19 mouse cellular contexts compared by ENCODE assay signal in the genomic region with DNA sequence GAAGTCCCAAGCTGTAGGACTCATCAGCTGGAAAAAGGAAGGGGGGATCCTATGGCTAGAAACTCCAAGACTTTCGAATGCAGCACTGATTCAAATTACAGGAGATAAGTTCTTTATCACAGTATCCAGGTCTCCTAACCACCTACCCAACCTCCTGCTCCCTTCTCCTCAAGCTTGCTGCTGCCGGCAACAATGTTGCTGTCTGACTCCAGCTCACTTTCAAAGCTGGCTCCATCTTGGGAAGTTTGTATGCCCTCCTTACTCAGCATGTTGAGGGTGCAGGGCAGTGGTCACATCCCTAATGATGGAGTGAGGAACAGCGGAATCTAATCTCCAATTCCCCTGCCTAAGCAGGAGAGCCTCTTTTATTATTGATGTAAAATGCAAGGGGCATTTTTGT. TPM values are rescaled to one million over a fixed set of nuclear protein-coding genes. Genes with fewer than 3 reads are reported as not detected.
"Had no signal": no experiment of that assay in that cellular context is flagged by ENCODE, and none has a peak within 500 bp of the region (broad histone marks: within the 10 kb centered on the region; RNA-seq: fewer than 3 reads in every experiment).

No protein-coding gene starts in this region.

- DNase-seq: thymus, adult 18-20 months; thymus, postnatal 36 days had no signal

- H3K36me3 ChIP-seq: limb, embryonic 12.5 days; limb, embryonic 15.5 days; midbrain, embryonic 12.5 days; midbrain, embryonic 15.5 days; neural tube, embryonic 12.5 days; neural tube, embryonic 15.5 days had no signal

- H3K4me3 ChIP-seq: limb, embryonic 12.5 days; limb, embryonic 15.5 days; midbrain, embryonic 12.5 days; midbrain, embryonic 15.5 days; neural tube, embryonic 12.5 days; neural tube, embryonic 15.5 days had no signal

- H3K4me2 ChIP-seq: limb, embryonic 12.5 days; limb, embryonic 15.5 days; liver, embryonic 11.5 days; lung, embryonic 14.5 days; midbrain, embryonic 12.5 days; midbrain, embryonic 15.5 days; neural tube, embryonic 12.5 days; neural tube, embryonic 15.5 days had no signal

- H3K27ac ChIP-seq: limb, embryonic 12.5 days; limb, embryonic 15.5 days; liver, embryonic 14.5 days; macrophage; midbrain, embryonic 12.5 days; midbrain, embryonic 15.5 days; neural tube, embryonic 12.5 days; neural tube, embryonic 15.5 days; stomach, postnatal 0 days had no signal

- H3K4me1 ChIP-seq: limb, embryonic 12.5 days; limb, embryonic 15.5 days; midbrain, embryonic 12.5 days; midbrain, embryonic 15.5 days; neural tube, embryonic 12.5 days; neural tube, embryonic 15.5 days had no signal

- ATAC-seq: liver, postnatal 0 days; lung, postnatal 0 days had no signal

- H3K27me3 ChIP-seq: midbrain, embryonic 12.5 days; midbrain, embryonic 15.5 days; neural tube, embryonic 12.5 days; neural tube, embryonic 15.5 days had no signal

- H3K9me3 ChIP-seq: limb, embryonic 12.5 days; limb, embryonic 15.5 days; midbrain, embryonic 12.5 days; midbrain, embryonic 15.5 days; neural tube, embryonic 12.5 days; neural tube, embryonic 15.5 days had no signal

- H3K9ac ChIP-seq: limb, embryonic 12.5 days; limb, embryonic 15.5 days; liver, embryonic 14.5 days; liver, postnatal 0 days; lung, embryonic 14.5 days; midbrain, embryonic 12.5 days; midbrain, embryonic 15.5 days; neural tube, embryonic 12.5 days; neural tube, embryonic 15.5 days had no signal

RNA-seq across cellular contexts. Expression of a gene that starts 35.3 kb away (rescaled TPM):
- total RNA-seq: megakaryocyte, adult 5-6 weeks had no signal
- polyA plus RNA-seq: macrophage had no signal

RNA-seq across cellular contexts. Expression of a gene that starts 38.3 kb away (rescaled TPM):
- total RNA-seq: megakaryocyte, adult 5-6 weeks had no signal
- polyA plus RNA-seq: kidney, embryonic 16.5 days; limb, embryonic 12.5 days; liver, embryonic 11.5 days; liver, embryonic 14.5 days; liver, postnatal 0 days; macrophage; neural tube, embryonic 12.5 days; stomach, embryonic 14.5 days; stomach, postnatal 0 days; urinary bladder, adult 2 months had no signal
